Mouse (Mus musculus): ENCODE data around the gene Ccdc162.

Ccdc162 gene

GRCm38 (mm10) chr10:41716029-41716897 lies at the start of gene Ccdc162:
Gene Ccdc162, minus strand, starts transcription at chr10:41716634.
- DNase-seq = peak; percentile 20

GRCm38 (mm10) chr10:41765586-41765985 lies 49.2 kb upstream of the Ccdc162 start:
- DNase-seq = no peak

- DNase-seq = no peak
Measured at GRCm38 (mm10) chr10:41763741-41764385, 47.4 kb upstream of the Ccdc162 start.

- DNase-seq = no peak
Measured at GRCm38 (mm10) chr10:41760866-41761265, 44.4 kb upstream of the Ccdc162 start.

- DNase-seq = no peak
Measured at GRCm38 (mm10) chr10:41758041-41758440, 41.6 kb upstream of the Ccdc162 start.

- DNase-seq = no peak
Measured at GRCm38 (mm10) chr10:41757226-41757625, 40.8 kb upstream of the Ccdc162 start.

- DNase-seq = no peak
Measured at GRCm38 (mm10) chr10:41751867-41752480, 35.5 kb upstream of the Ccdc162 start.

GRCm38 (mm10) chr10:41749306-41749705 lies 32.9 kb upstream of the Ccdc162 start:
- DNase-seq = no peak

GRCm38 (mm10) chr10:41746554-41746953 lies 30.1 kb upstream of the Ccdc162 start:
- no peak for DNase-seq

- no peak for DNase-seq
Measured at GRCm38 (mm10) chr10:41744006-41744405, 27.6 kb upstream of the Ccdc162 start.

GRCm38 (mm10) chr10:41740221-41740620 lies 23.8 kb upstream of the Ccdc162 start:
- DNase-seq = no peak

- no peak for DNase-seq
Measured at GRCm38 (mm10) chr10:41737245-41737644, 20.8 kb upstream of the Ccdc162 start.

GRCm38 (mm10) chr10:41735398-41735797 lies 19.0 kb upstream of the Ccdc162 start:
- DNase-seq = no peak

GRCm38 (mm10) chr10:41733214-41733613 lies 16.8 kb upstream of the Ccdc162 start:
- no peak for DNase-seq

GRCm38 (mm10) chr10:41731932-41732331 lies 15.5 kb upstream of the Ccdc162 start:
- no peak for DNase-seq

GRCm38 (mm10) chr10:41730746-41731145 lies 14.3 kb upstream of the Ccdc162 start:
- DNase-seq = no peak

GRCm38 (mm10) chr10:41726215-41726614 lies 9.8 kb upstream of the Ccdc162 start:
- DNase-seq = no peak

- DNase-seq = no peak
Measured at GRCm38 (mm10) chr10:41719587-41719986, 3.2 kb upstream of the Ccdc162 start.

GRCm38 (mm10) chr10:41715557-41715956 lies 877 bp downstream of the Ccdc162 start:
- no peak for DNase-seq

GRCm38 (mm10) chr10:41711467-41711866 lies 5.0 kb downstream of the Ccdc162 start:
- no peak for DNase-seq

- no peak for DNase-seq
Measured at GRCm38 (mm10) chr10:41710773-41711172, 5.7 kb downstream of the Ccdc162 start.

- DNase-seq = no peak
Measured at GRCm38 (mm10) chr10:41709341-41709740, 7.1 kb downstream of the Ccdc162 start.

GRCm38 (mm10) chr10:41699669-41700068 lies 16.8 kb downstream of the Ccdc162 start:
- no peak for DNase-seq

- no peak for DNase-seq
Measured at GRCm38 (mm10) chr10:41697040-41697439, 19.4 kb downstream of the Ccdc162 start.

All from liver (tissue).